14 mouse cellular contexts compared by ENCODE assay signal in the genomic region with DNA sequence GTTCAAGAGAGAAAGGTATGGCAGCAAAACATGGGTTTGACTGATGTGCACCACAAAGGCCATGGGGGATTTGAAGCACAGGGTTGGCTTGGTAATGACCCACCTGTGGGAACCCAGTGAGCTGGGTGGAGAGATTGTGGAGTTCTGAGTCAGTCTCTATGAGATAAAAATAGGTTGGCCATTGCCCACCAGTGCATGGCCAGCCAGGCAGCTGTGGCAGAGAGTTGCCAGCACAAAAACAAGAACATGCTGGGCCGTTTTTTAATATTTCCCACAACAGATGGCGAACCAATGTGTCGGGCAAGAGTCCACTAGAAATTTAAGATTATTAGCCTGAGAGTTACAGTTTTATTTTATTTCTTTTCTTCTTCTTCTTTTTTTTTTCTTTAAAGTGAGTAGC.
"Had no signal": no experiment of that assay in that cellular context is flagged by ENCODE, and none has a peak within 500 bp of the region (broad histone marks: within the 10 kb centered on the region; RNA-seq: fewer than 3 reads in every experiment).

No protein-coding gene starts in this region.

- H3K4me3 ChIP-seq: layer of hippocampus, adult 2 months; limb, embryonic 12.5 days; limb, embryonic 15.5 days; megakaryocyte, embryonic 14.5 days; midbrain, embryonic 10.5 days; midbrain, embryonic 13.5 days had no signal

- H3K27me3 ChIP-seq: limb, embryonic 12.5 days; limb, embryonic 15.5 days; megakaryocyte, embryonic 14.5 days; midbrain, embryonic 13.5 days had no signal

- DNase-seq: kidney, postnatal 25 days; layer of hippocampus, adult 9-11 months; liver, postnatal 0 days; lung, embryonic 14.5 days; thymus, adult 18-20 months; thymus, postnatal 4 days had no signal

- H3K4me1 ChIP-seq: limb, embryonic 12.5 days; limb, embryonic 15.5 days; megakaryocyte, embryonic 14.5 days; midbrain, embryonic 10.5 days; midbrain, embryonic 13.5 days had no signal

- H3K27ac ChIP-seq: kidney, postnatal 0 days; layer of hippocampus, adult 2 months; limb, embryonic 12.5 days; limb, embryonic 15.5 days; liver, embryonic 14.5 days; midbrain, embryonic 10.5 days; midbrain, embryonic 13.5 days had no signal
